Mouse (Mus musculus) liver, embryonic 12.5 days (tissue): Measurements from ENCODE around the gene Eif2d. TPM values are rescaled to one million over a fixed set of nuclear protein-coding genes. Genes with fewer than 3 reads are reported as not detected.

ENCODE experiments used
- ATAC-seq: fragments of 200-750 bp; cut with Nextera tagmentation; 2 replicates; pipeline ENCODE4 v1.8.0; 2017; ENCODE audit warnings: moderate number of reproducible peaks, mild to moderate bottlenecking, moderate library complexity
- H3K27ac ChIP-seq: fragments of 300-500 bp; sonication (generic); 2 replicates; pipeline ENCODE4 v1.5.1; 2016; ENCODE audit warnings: mild to moderate bottlenecking
- H3K27me3 ChIP-seq: fragments of 300-500 bp; sonication (generic); replicated peaks from 2 replicates; pipeline ENCODE4 v1.6.1; 2016; ENCODE audit warnings: mild to moderate bottlenecking, moderate library complexity
- H3K36me3 ChIP-seq: fragments of 300-500 bp; sonication (generic); 2 replicates; pipeline ENCODE4 v1.6.1; 2016; ENCODE audit warnings: mild to moderate bottlenecking, moderate library complexity
- H3K4me1 ChIP-seq: fragments of 300-500 bp; sonication (generic); 2 replicates; pipeline ENCODE4 v1.6.1; 2016
- H3K4me2 ChIP-seq: fragments of 300-500 bp; sonication (generic); 2 replicates; pipeline ENCODE4 v1.6.1; 2016; ENCODE audit warnings: mild to moderate bottlenecking, moderate library complexity
- H3K4me3 ChIP-seq: fragments of 300-500 bp; sonication (generic); 2 replicates; pipeline ENCODE4 v1.5.1; 2016; ENCODE audit warnings: mild to moderate bottlenecking, moderate library complexity
- H3K9ac ChIP-seq: fragments of 300-500 bp; sonication (generic); 2 replicates; pipeline ENCODE4 v1.6.1; 2016; ENCODE audit warnings: mild to moderate bottlenecking, moderate library complexity
- H3K9me3 ChIP-seq: fragments of 300-500 bp; sonication (generic); replicated peaks from 2 replicates; pipeline ENCODE4 v1.6.1; 2016; ENCODE audit warnings: mild to moderate bottlenecking, moderate library complexity
- whole genome bisulfite sequencing: fragments of 180-500 bp; shearing (Covaris S2); methylation state at CpG from one replicate; pipeline ENCODE4 v1.1.7; 2016; ENCODE audit not compliant: insufficient replicate concordance; 5-methylcytosine and 5-hydroxymethylcytosine counted together
- polyA plus RNA-seq: library from polyadenylated mRNA; unstranded; fragments of >200 nt; fragmentation: Nextera tagmentation; extraction: Ambion mirVana; gene quantifications from 2 replicates; pipeline ENCODE4 v1.2.1, GENCODE M21; 2016

Gene Eif2d
- polyA plus RNA-seq, 1 experiment from 2014 or later = 42.6 TPM

DNA sequence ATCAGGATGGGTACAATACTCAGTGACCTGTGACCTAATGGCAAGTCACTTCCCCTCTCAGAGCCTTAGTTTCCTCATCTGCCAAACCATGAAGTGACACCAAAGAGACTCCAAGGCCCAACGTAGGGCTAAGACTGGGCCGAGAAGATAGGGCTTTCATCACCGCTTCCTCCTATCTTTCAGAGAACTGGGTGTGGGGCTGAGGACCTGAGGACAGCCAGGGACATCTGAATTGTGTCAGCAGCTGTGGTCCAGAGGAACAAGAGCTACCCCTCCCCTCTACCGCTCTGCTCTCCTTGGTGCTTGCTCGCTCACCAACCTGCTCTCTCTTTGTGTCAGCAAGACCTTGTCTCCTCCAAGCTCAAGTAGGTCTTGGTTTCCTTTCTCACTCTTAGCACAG is 35.7 kb downstream of the Eif2d start:
- H3K4me3 ChIP-seq = no peak overlapping the region
- no peak overlapping the region for H3K27ac ChIP-seq
- H3K36me3 ChIP-seq = no peaks in the 10 kb centered on the region
- ATAC-seq = 0 out of 2 replicates have a peak, but pooled peaks have one; percentile 27
- H3K27me3 ChIP-seq = no peaks in the 10 kb centered on the region
- no peak overlapping the region for H3K4me2 ChIP-seq
- 28% methylated on average over 5 of the region's 5 CpGs for WGBS
- no peaks in the 10 kb centered on the region for H3K9me3 ChIP-seq
- H3K9ac ChIP-seq = no peak overlapping the region
- 0 out of 2 replicates have a peak, but pooled peaks cover 3% of the 10 kb centered on the region for H3K4me1 ChIP-seq

DNA sequence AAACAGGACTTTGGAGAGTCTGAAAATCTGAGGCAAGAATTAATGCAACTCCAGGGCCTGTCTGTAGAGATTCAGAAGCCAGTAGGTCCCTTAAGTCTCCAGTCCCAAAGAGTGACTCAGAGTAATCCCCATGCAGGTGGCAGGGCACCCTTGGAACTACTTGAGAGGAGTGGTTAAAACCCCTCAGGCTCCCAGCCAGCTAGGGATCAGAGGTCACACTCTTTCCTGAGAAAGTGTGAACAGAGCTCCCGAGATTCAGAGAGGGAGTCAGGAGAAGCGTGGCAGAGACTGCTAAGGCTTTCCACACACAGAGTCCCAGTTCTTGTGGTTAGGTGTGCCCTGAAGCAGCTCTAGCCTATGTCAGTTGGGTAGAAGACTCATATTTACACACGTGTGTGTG is 40.8 kb downstream of the Eif2d start:
- no peak overlapping the region for H3K9ac ChIP-seq
- H3K36me3 ChIP-seq = no peaks in the 10 kb centered on the region
- H3K9me3 ChIP-seq = no peaks in the 10 kb centered on the region
- no peak overlapping the region for H3K27ac ChIP-seq
- H3K4me2 ChIP-seq = no peak overlapping the region
- 56% methylated on average over 3 of the region's 3 CpGs for WGBS
- no peaks in the 10 kb centered on the region for H3K27me3 ChIP-seq
- ATAC-seq = no peak
- no peaks in the 10 kb centered on the region for H3K4me1 ChIP-seq
- H3K4me3 ChIP-seq = no peak overlapping the region

DNA sequence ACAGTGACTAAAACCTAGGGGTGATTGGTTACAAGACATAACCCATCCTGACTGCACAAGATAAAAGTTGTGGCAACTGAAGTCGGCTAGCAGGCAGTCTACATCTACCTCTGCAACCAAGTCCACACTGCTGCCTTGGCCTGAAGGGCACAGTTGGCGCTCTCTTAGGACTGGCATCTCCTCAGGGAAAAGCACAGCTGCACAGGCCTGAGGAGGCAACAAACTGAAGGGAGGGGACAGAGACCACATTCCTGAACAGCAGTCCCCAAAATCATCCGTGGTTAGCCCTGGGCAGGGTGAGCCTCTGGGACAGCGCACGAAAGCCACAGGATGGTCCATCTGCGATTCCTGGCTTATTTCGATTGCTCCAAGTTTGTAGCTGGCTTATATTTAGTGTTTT is 42.7 kb downstream of the Eif2d start:
- no peak overlapping the region for H3K9ac ChIP-seq
- 0 out of 2 replicates have a peak, but pooled peaks cover 3% of the 10 kb centered on the region for H3K27me3 ChIP-seq
- ATAC-seq = no peak
- 71% methylated on average over 7 of the region's 7 CpGs for WGBS
- no peak overlapping the region for H3K27ac ChIP-seq
- no peaks in the 10 kb centered on the region for H3K9me3 ChIP-seq
- H3K4me1 ChIP-seq = peaks cover 13% of the 10 kb centered on the region
- no peak overlapping the region for H3K4me2 ChIP-seq
- no peak overlapping the region for H3K4me3 ChIP-seq
- no peaks in the 10 kb centered on the region for H3K36me3 ChIP-seq

DNA sequence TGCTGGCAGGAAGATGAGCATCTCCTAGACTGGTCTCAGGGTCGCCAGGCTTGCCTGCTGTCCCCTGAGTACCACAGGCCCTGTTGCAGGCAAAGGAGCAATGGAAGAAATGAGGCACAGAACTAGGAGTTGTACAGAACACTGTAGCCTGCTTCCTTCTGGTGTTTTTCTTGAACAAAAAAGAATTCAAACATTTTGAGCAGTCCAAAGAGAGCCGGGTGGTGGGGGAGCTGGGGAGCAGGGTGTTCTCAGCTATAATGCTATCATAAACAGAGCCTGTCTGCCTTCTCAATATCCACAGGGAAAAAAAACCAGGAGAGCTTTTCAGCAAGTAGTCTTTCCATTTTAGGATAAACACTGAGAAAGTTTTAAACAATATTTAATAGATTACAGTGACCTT is 43.1 kb downstream of the Eif2d start:
- Histone ChIP-seq H3K9ac (no peak overlapping the region), H3K27me3 (0 out of 2 replicates have a peak, but pooled peaks cover 3% of the 10 kb centered on the region), H3K36me3 (no peaks in the 10 kb centered on the region), H3K4me3 (no peak overlapping the region), H3K9me3 (no peaks in the 10 kb centered on the region), H3K27ac (no peak overlapping the region), H3K4me2 (no peak overlapping the region), H3K4me1 (peaks cover 15% of the 10 kb centered on the region)
- WGBS = 61% methylated on average over 2 of the region's 2 CpGs
- ATAC-seq = no peak

DNA sequence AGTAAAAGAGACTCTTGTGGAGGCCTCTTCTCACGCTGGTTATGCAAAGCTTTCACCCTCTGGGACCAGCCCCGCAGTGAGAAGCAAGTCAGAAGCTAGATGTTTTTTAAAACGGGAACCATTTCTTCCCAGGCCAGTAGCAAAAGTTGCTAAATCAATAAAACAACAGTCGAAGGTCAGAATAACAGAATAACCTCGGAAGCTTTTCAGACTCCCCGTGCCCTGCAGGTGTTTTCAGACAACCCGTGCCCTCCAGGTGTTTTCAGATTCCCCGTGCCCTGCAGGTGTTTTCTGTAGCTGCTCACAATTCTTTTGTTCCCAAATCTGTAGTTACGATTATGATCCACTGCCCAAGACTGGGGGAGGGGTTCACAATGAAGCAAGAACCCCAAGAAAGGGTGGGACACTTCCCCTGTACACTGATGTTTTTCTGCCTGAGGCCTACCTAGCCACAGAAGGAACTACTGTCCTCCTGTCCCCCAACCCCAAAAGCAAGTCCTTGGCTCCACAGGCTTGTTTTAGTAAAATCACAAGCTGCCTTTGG is 45.5 kb downstream of the Eif2d start:
- Histone ChIP-seq H3K9ac (no peak overlapping the region), H3K4me3 (0 out of 2 replicates have a peak overlapping the region, but pooled peaks have one; percentile 36), H3K4me2 (0 out of 2 replicates have a peak overlapping the region, but pooled peaks have one; percentile 26), H3K36me3 (no peaks in the 10 kb centered on the region), H3K4me1 (peaks cover 17% of the 10 kb centered on the region), H3K27ac (no peak overlapping the region), H3K27me3 (0 out of 2 replicates have a peak, but pooled peaks cover 3% of the 10 kb centered on the region), H3K9me3 (no peaks in the 10 kb centered on the region)
- WGBS = 65% methylated on average over 9 of the region's 9 CpGs
- ATAC-seq = no peak

DNA sequence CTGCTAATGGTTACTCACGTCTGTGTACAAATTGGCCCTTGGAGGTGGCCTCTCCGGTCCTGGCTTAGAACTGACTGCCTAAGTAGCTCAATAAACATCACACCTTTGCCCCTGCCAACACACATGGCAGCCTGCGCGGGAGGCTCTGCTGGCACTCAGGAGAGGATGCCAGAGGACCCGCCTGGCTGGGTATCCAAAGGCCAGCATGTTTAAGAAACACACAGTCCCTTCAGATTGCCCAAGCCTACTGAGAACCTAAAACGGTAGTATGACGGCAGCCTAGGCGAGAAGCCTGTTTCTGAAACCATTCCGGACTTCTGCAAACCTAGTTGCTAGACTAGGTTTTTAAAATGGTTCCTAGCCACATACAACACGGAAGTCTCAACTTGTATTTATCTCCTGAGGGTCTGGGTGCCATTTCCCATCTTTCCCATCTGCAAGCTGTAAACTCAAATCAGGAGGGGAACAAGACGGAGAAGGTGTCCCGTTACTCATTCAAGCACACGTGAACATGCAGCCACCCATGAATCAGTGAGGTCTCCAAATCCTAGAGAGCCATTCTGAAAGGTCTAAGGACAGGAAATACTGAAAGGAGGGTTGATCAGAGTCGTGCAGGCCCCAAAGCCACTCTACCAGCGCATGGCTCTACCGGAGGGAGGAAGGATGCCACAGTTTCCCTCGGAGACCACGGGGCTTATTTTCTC is 46.3 kb downstream of the Eif2d start:
- H3K4me3 ChIP-seq = peak overlapping the region; percentile 36
- H3K27me3 ChIP-seq = 0 out of 2 replicates have a peak, but pooled peaks cover 3% of the 10 kb centered on the region
- H3K9me3 ChIP-seq = no peaks in the 10 kb centered on the region
- peak overlapping the region; percentile 39 for H3K4me2 ChIP-seq
- H3K27ac ChIP-seq = 0 out of 2 replicates have a peak overlapping the region, but pooled peaks have one; percentile 7
- no peak for ATAC-seq
- H3K9ac ChIP-seq = no peak overlapping the region
- peaks cover 17% of the 10 kb centered on the region for H3K4me1 ChIP-seq
- 51% methylated on average over 18 of the region's 18 CpGs for WGBS
- H3K36me3 ChIP-seq = no peaks in the 10 kb centered on the region

DNA sequence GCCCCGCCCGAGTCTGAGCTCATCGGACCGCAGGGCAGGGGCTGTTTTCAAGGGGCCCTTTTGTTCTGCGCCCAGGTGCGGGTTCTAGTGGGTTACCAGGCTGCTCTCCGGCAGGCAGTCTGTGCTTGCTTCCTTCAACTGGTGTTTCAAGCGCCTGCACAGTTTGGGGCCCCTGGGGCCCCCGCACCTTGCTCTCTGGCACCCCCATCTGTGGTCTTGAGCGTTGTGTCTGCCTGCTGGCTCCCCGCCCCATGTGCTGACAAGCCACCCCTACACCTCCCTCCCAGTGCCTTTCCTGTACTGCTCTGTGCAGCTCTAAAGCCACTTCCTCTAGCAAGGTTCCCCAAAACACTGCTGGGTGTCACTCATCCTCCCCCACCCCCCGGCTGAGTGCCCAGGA is 47.0 kb downstream of the Eif2d start:
- H3K9me3 ChIP-seq = no peaks in the 10 kb centered on the region
- peak overlapping the region; percentile 36 for H3K4me3 ChIP-seq
- 22% methylated on average over 12 of the region's 12 CpGs for WGBS
- ATAC-seq = peak; percentile 54; the same call in 1 of the 2 replicates
- peak overlapping the region; percentile 39 for H3K4me2 ChIP-seq
- peak overlapping the region; percentile 7; the same call in 1 of the 2 replicates for H3K27ac ChIP-seq
- peaks cover 17% of the 10 kb centered on the region for H3K4me1 ChIP-seq
- no peaks in the 10 kb centered on the region for H3K36me3 ChIP-seq
- no peak overlapping the region for H3K9ac ChIP-seq
- 0 out of 2 replicates have a peak, but pooled peaks cover 5% of the 10 kb centered on the region for H3K27me3 ChIP-seq

DNA sequence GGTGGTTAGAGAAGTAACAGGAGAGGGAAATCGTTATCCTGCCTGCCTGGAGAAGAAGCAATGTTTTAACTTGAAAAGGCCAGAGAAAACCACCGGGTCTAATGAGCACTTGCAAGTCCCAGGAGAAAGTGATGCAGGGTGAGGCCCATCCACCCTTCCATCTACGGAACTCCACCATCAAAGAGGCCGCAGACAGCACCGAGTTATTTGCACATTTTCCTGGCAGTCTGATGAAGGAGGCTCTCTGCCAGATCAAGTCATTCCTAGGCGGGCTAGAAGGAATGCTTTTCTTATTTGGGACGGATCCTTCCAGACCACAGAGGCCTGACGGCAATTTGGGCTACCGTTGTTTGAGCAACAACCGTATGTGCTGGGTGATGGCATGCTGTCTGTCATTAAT is 47.6 kb downstream of the Eif2d start:
- peaks cover 17% of the 10 kb centered on the region for H3K4me1 ChIP-seq
- H3K9me3 ChIP-seq = no peaks in the 10 kb centered on the region
- no peak overlapping the region for H3K4me3 ChIP-seq
- 0 out of 2 replicates have a peak, but pooled peaks cover 7% of the 10 kb centered on the region for H3K27me3 ChIP-seq
- no peaks in the 10 kb centered on the region for H3K36me3 ChIP-seq
- WGBS = 69% methylated on average over 10 of the region's 10 CpGs
- H3K4me2 ChIP-seq = no peak overlapping the region
- no peak for ATAC-seq
- H3K27ac ChIP-seq = no peak overlapping the region
- no peak overlapping the region for H3K9ac ChIP-seq

DNA sequence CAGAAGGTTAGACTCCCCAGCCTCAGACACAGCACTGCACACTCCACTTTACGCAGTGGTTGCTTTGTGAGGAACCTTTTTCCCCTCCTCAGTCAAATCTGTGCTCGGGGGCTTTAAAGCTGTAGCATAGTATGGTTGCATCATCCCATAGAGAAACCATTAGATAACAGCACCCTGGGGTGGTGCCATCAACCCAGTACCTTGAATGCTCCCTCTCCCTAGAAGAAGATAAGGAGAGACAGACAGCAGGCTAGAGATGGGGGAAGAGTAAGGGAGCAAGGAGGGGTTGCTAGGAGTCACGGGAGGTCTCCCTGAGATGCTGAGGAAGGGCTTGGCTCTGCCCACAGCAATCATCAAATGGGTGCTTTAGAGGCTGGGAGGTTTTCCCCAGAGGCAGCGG is 48.4 kb downstream of the Eif2d start:
- no peak for ATAC-seq
- no peaks in the 10 kb centered on the region for H3K9me3 ChIP-seq
- no peaks in the 10 kb centered on the region for H3K36me3 ChIP-seq
- H3K4me1 ChIP-seq = peaks cover 17% of the 10 kb centered on the region
- WGBS = 56% methylated on average over 4 of the region's 4 CpGs
- no peak overlapping the region for H3K27ac ChIP-seq
- H3K9ac ChIP-seq = no peak overlapping the region
- H3K27me3 ChIP-seq = 0 out of 2 replicates have a peak, but pooled peaks cover 7% of the 10 kb centered on the region
- no peak overlapping the region for H3K4me2 ChIP-seq
- no peak overlapping the region for H3K4me3 ChIP-seq

DNA sequence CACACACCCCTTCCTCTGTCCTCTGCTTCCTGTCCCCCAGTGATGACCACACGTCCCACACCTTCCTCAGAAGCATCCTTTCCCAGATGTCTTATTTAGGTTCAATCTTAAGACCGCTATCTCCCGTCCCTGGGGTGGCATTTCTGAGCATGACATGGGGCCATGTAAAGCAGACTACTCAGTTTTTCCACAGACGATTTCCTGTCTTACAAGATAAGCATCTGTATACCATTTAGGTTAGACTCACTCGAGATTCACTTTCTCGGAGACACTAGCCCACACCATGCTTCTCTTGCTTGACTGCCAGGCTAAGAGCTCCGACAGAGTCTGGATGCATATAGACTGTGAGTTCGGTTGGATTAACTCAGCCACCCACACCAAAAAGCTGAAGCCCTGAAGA is 51.5 kb downstream of the Eif2d start:
- Histone ChIP-seq H3K27ac (no peak overlapping the region), H3K4me2 (no peak overlapping the region), H3K9me3 (no peaks in the 10 kb centered on the region), H3K9ac (no peak overlapping the region), H3K4me1 (peaks cover 16% of the 10 kb centered on the region), H3K36me3 (no peaks in the 10 kb centered on the region), H3K27me3 (0 out of 2 replicates have a peak, but pooled peaks cover 7% of the 10 kb centered on the region), H3K4me3 (no peak overlapping the region)
- 52% methylated on average over 8 of the region's 8 CpGs for WGBS
- ATAC-seq = no peak

DNA sequence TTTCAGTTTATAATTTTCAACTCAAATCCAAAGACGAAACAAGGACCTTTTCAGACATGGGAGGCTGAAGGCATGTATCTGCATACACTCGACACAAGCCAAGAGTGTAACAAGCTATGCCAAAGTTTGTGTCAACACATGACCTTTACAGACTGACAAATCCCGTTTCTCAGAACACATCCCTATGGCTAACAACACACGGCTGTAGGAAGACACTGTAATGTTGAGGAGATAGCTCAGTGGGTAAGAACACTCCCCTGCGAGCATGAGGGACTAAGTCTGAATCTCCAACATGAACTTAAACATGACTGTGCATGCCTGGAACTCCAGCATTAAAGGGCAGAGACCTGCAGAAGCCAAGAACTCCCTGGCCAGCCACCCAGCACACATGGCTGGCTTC is 53.4 kb downstream of the Eif2d start:
- Histone ChIP-seq H3K27ac (no peak overlapping the region), H3K27me3 (0 out of 2 replicates have a peak, but pooled peaks cover 4% of the 10 kb centered on the region), H3K36me3 (no peaks in the 10 kb centered on the region), H3K9ac (no peak overlapping the region), H3K4me2 (no peak overlapping the region), H3K9me3 (no peaks in the 10 kb centered on the region), H3K4me3 (no peak overlapping the region), H3K4me1 (no peaks in the 10 kb centered on the region)
- ATAC-seq = no peak
- WGBS = 59% methylated on average over 5 of the region's 5 CpGs

DNA sequence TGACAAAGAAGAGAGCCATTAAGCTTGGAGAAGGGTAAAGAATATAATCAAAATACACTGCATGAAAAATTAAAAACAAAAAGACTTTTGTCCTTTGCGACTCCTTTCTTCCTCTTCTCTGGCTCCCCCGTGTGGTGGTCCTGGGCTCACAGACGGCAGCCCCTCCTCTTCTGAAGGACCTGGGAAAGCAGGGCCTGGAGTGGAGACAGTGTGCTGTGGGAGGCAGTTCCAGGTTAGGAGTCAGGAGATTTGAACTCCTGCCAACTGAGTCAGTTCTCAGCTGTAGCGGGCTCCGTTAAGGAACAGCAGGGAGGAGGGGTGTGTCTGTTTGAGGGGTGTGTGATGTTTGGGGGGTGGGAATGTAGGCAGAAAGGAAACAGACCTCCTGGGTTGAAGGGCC is 54.5 kb downstream of the Eif2d start:
- Histone ChIP-seq H3K27me3 (peaks cover 4% of the 10 kb centered on the region; the same call in 1 of the 2 replicates), H3K9ac (no peak overlapping the region), H3K27ac (no peak overlapping the region), H3K36me3 (no peaks in the 10 kb centered on the region), H3K9me3 (no peaks in the 10 kb centered on the region), H3K4me3 (no peak overlapping the region), H3K4me2 (no peak overlapping the region), H3K4me1 (no peaks in the 10 kb centered on the region)
- no peak for ATAC-seq
- WGBS = 8% methylated on average over 5 of the region's 5 CpGs
